ENCODE assay signal across 8 mouse cellular contexts in genomic region chr3:137623581-137624362, GRCm38 (mm10). TPM values are rescaled to one million over a fixed set of nuclear protein-coding genes. Genes with fewer than 3 reads are reported as not detected.
DNase-seq lines count a peak whose midpoint lies in the region; ATAC-seq and TF ChIP-seq lines count a peak whose summit lies in the region.

No protein-coding gene starts in this region.

- no peaks in the 10 kb centered on the region for H3K4me1 ChIP-seq in intestine, embryonic 14.5 days (replicated peaks; ENCODE audit: control insufficient read depth, insufficient read depth, low read length)
- H3K4me1 ChIP-seq in liver, embryonic 13.5 days (replicated peaks), result 0 out of 2 replicates have a peak, but pooled peaks cover 5% of the 10 kb centered on the region

- no peaks in the 10 kb centered on the region for H3K9me3 ChIP-seq in intestine, embryonic 14.5 days (ENCODE audit: control insufficient read depth, low read length)
- H3K9me3 ChIP-seq in liver, embryonic 13.5 days (replicated peaks), result no peaks in the 10 kb centered on the region

- WGBS in intestine, embryonic 14.5 days, result under 1% methylated on average over 40 of the region's 47 CpGs
- 1% methylated on average over 47 of the region's 47 CpGs for WGBS in liver, embryonic 13.5 days (ENCODE audit: insufficient replicate concordance)

- no peaks in the 10 kb centered on the region for H3K36me3 ChIP-seq in intestine, embryonic 14.5 days (ENCODE audit: control insufficient read depth, insufficient read depth, low read length)
- no peaks in the 10 kb centered on the region for H3K36me3 ChIP-seq in liver, embryonic 13.5 days
- no peaks in the 10 kb centered on the region for H3K36me3 ChIP-seq in myocyte (ENCODE audit: control insufficient read depth, insufficient read depth)

- peak overlapping the region; percentile 41 for H3K9ac ChIP-seq in intestine, embryonic 14.5 days (ENCODE audit: low read length)
- H3K9ac ChIP-seq in liver, embryonic 13.5 days, result peak overlapping the region; percentile 13; the same call in 1 of the 2 replicates

- no peak overlapping the region for H3ac ChIP-seq in myocyte (ENCODE audit: control insufficient read depth, insufficient read length)

- H3K27me3 ChIP-seq in intestine, embryonic 14.5 days (replicated peaks; ENCODE audit: control insufficient read depth, insufficient read depth, low read length), result peaks cover 6% of the 10 kb centered on the region
- peaks cover 18% of the 10 kb centered on the region for H3K27me3 ChIP-seq in liver, embryonic 13.5 days
- H3K27me3 ChIP-seq in myocyte (ENCODE audit: control insufficient read depth, insufficient read depth, insufficient read length), result no peaks in the 10 kb centered on the region

- DNase-seq in left cerebral cortex, postnatal 36 days (ENCODE audit: low spot score in 2 of 2), result peak; percentile 57 to 58
- no peak for DNase-seq in left cerebral cortex, adult 9 months (ENCODE audit: low spot score in 2 of 2)
- DNase-seq in gastrocnemius, postnatal 36 days, result peak; percentile 72 to 78
- DNase-seq in intestine, embryonic 14.5 days (ENCODE audit: low spot score), result peak; percentile 76
- DNase-seq in liver, embryonic 13.5 days, result no peak
- DNase-seq in testis, postnatal 14 days (ENCODE audit: low spot score), result peak; percentile 71

- intact Hi-C loops in left cerebral cortex, postnatal 36 days (cut with DNase I), result loop anchor here (5.0 to 10.0 kb wide), 2 partner anchors 61 to 131 kb away; no protein-coding TSS in a partner anchor
- intact Hi-C loops in gastrocnemius, postnatal 36 days (cut with DNase I), result loop anchor here (2.0 kb wide), 1 partner anchor 61 kb away; no protein-coding TSS in a partner anchor

- TF ChIP-seq POLR2A in myocyte (IDR thresholded peaks at IDR 0.05; ENCODE audit: insufficient read length, low read depth), result no peak

- H3K79me2 ChIP-seq in myocyte (ENCODE audit: control insufficient read depth, insufficient read depth), result no peaks in the 10 kb centered on the region

- ATAC-seq in common myeloid progenitor, adult 5-6 weeks (replicated peaks; ENCODE audit: low read depth, poor library complexity, severe bottlenecking), result peak; percentile 97
- ATAC-seq in intestine, embryonic 14.5 days (replicated peaks; ENCODE audit: low FRiP score, low TSS enrichment, low read depth), result peak; percentile 98
- peak; percentile 82 for ATAC-seq in liver, embryonic 13.5 days (ENCODE audit: low read depth)

- no peak overlapping the region for H3K27ac ChIP-seq in intestine, embryonic 14.5 days (ENCODE audit: low read depth)
- no peak overlapping the region for H3K27ac ChIP-seq in liver, embryonic 13.5 days

- H3K4me2 ChIP-seq in intestine, embryonic 14.5 days (ENCODE audit: low read length), result peak overlapping the region; percentile 97
- peak overlapping the region; percentile 73 for H3K4me2 ChIP-seq in liver, embryonic 13.5 days
- peak overlapping the region; percentile 34 for H3K4me2 ChIP-seq in myocyte (ENCODE audit: low read depth)

- H3K4me3 ChIP-seq in intestine, embryonic 14.5 days (ENCODE audit: low read depth, low read length), result peak overlapping the region; percentile 58
- peak overlapping the region; percentile 55 for H3K4me3 ChIP-seq in liver, embryonic 13.5 days (replicated peaks)
- no peak overlapping the region for H3K4me3 ChIP-seq in myocyte

TF ChIP-seq in myocyte, 11 proteins besides CTCF, POLR2A, EP300 and RAD21:
- TF ChIP-seq POLR2AphosphoS2 (IDR thresholded peaks at IDR 0.05; ENCODE audit: insufficient read length, low read depth) (no peak), TCF3 (IDR thresholded peaks at IDR 0.05; ENCODE audit: insufficient read length, low read depth) (no peak), TCF12 (IDR thresholded peaks at IDR 0.05; ENCODE audit: insufficient read depth, poor library complexity, severe bottlenecking) (no peak), CEBPB (IDR thresholded peaks at IDR 0.05; ENCODE audit: insufficient read depth, poor library complexity, severe bottlenecking) (no peak), MYOD1 (IDR thresholded peaks at IDR 0.05; ENCODE audit: control insufficient read depth in 1 of 3, insufficient read length in 2 of 3, low read depth in 2 of 3) (no peak), SRF (IDR thresholded peaks at IDR 0.05; ENCODE audit: control insufficient read depth, insufficient read length, low read depth) (no peak), USF1 (IDR thresholded peaks at IDR 0.05; ENCODE audit: low read depth) (no peak), REST (IDR thresholded peaks at IDR 0.05; ENCODE audit: insufficient read depth, insufficient read length) (no peak), E2F4 (IDR thresholded peaks at IDR 0.05; ENCODE audit: insufficient read depth) (no peak), MYOG (IDR thresholded peaks at IDR 0.05; ENCODE audit: control insufficient read depth in 1 of 3, insufficient read depth in 1 of 3, insufficient read length in 2 of 3, low read depth in 2 of 3) (no peak), MAX (IDR thresholded peaks at IDR 0.05; ENCODE audit: low read depth) (no peak)

RNA-seq across cellular contexts. Expression of gene Ddit4l, which starts 2.4 kb away (rescaled TPM):
- total RNA-seq in left cerebral cortex, postnatal 36 days (2021), result 10 to 100 TPM; 22.1 to 24.3 TPM
- 0.24 TPM in 1 of 2 replicates, not detected in the other for total RNA-seq in common myeloid progenitor, adult 5-6 weeks (2017)
- 100 to 1,000 TPM; 128 to 139 TPM for total RNA-seq in gastrocnemius, postnatal 36 days (2021)
- polyA plus RNA-seq in intestine, embryonic 14.5 days (2014; fragmentation: Nextera tagmentation; extraction: Ambion mirVana), result 1.2 and 1.9 TPM in 2 replicates
- polyA plus RNA-seq in liver, embryonic 13.5 days (2015; fragmentation: Nextera tagmentation; extraction: Ambion mirVana), result 0.37 and 0.58 TPM in 2 replicates
- polyA plus RNA-seq in myocyte (2012; fragmentation: generic; extraction: Trizol), result 2.1 TPM

RNA-seq across cellular contexts. Expression of gene Gm21962, which starts 47.6 kb away (rescaled TPM):
- not detected for total RNA-seq in left cerebral cortex, postnatal 36 days (2021)
- total RNA-seq in common myeloid progenitor, adult 5-6 weeks (2017), result 0.09 TPM in 1 of 2 replicates, not detected in the other
- total RNA-seq in gastrocnemius, postnatal 36 days (2021), result not detected
- polyA plus RNA-seq in intestine, embryonic 14.5 days (2014; fragmentation: Nextera tagmentation; extraction: Ambion mirVana), result not detected in 2 replicates
- not detected in 2 replicates for polyA plus RNA-seq in liver, embryonic 13.5 days (2015; fragmentation: Nextera tagmentation; extraction: Ambion mirVana)
- not detected for polyA plus RNA-seq in myocyte (2012; fragmentation: generic; extraction: Trizol)

Comparison
In these comparisons a context has a peak if more than half of its experiments do, and no peak if none do; other contexts are left out.
1. DNase-seq: peak in left cerebral cortex, postnatal 36 days (2 of 2), gastrocnemius, postnatal 36 days (2 of 2), intestine, embryonic 14.5 days (single experiment) and testis, postnatal 14 days (single experiment); none in left cerebral cortex, adult 9 months (0 of 2) and liver, embryonic 13.5 days (single experiment).
2. H3K4me2 ChIP-seq: peak in every context shown above with its lines; median percentile 97 in intestine, embryonic 14.5 days; 73 in liver, embryonic 13.5 days; 34 in myocyte.
3. RNA of gene Ddit4l, which starts 2.4 kb away (total RNA-seq): 128 to 139 TPM in gastrocnemius, postnatal 36 days and 22.1 to 24.3 TPM in left cerebral cortex, postnatal 36 days; 0.24 TPM in common myeloid progenitor, adult 5-6 weeks; every median in the first group is over 10 times any median in the second.
4. Peak in every context shown above with its lines, with median percentiles within 50 percentile points of each other: ATAC-seq.